Mouse (Mus musculus): ENCODE measurements around the gene Dpyd. TPM values are rescaled to one million over a fixed set of nuclear protein-coding genes. Genes with fewer than 3 reads are reported as not detected.

The Dpyd gene
- total and polyA plus RNA-seq, 2 experiments from 2014 or later = 3.5 to 5.9 TPM

GRCm38 (mm10) chr3:119402836-119403728 lies 841.2 kb downstream of the Dpyd start:
- Histone ChIP-seq H3K36me3 (ENCODE audit: insufficient read depth, low read length) (no peaks in the 10 kb centered on the region), H3K4me1 (ENCODE audit: insufficient read depth, low read length) (no peaks in the 10 kb centered on the region), H3K4me2 (ENCODE audit: low read depth, low read length, poor library complexity, severe bottlenecking) (no peak overlapping the region), H3K27me3 (ENCODE audit: insufficient read depth, low read length) (no peaks in the 10 kb centered on the region), H3K27ac (ENCODE audit: low read depth, low read length) (no peak overlapping the region), H3K4me3 (ENCODE audit: low read depth, low read length) (no peak overlapping the region), H3K9me3 (ENCODE audit: low read length) (no peaks in the 10 kb centered on the region), H3K9ac (replicated peaks; ENCODE audit: low read length, poor library complexity, severe bottlenecking) (no peak overlapping the region)
- ATAC-seq (ENCODE audit: low FRiP score) (no peak), DNase-seq (ENCODE audit: low spot score) (no peak)
- WGBS = 76% methylated on average over 7 of the region's 7 CpGs
- TF ChIP-seq CTCF (IDR thresholded peaks at IDR 0.05) = no peak

- H3K4me2 ChIP-seq (ENCODE audit: low read depth, low read length, poor library complexity, severe bottlenecking) = no peak overlapping the region
- H3K4me1 ChIP-seq (ENCODE audit: insufficient read depth, low read length) = no peaks in the 10 kb centered on the region
- no peak overlapping the region for H3K9ac ChIP-seq (replicated peaks; ENCODE audit: low read length, poor library complexity, severe bottlenecking)
- DNase-seq (ENCODE audit: low spot score) (peak; percentile 21), ATAC-seq (ENCODE audit: low FRiP score) (no peak)
- 61% methylated on average over 9 of the region's 9 CpGs for WGBS
- H3K27me3 ChIP-seq (ENCODE audit: insufficient read depth, low read length) = 0 out of 2 replicates have a peak, but pooled peaks cover 3% of the 10 kb centered on the region
- no peak overlapping the region for H3K4me3 ChIP-seq (ENCODE audit: low read depth, low read length)
- no peak overlapping the region for H3K27ac ChIP-seq (ENCODE audit: low read depth, low read length)
- H3K36me3 ChIP-seq (ENCODE audit: insufficient read depth, low read length) = no peaks in the 10 kb centered on the region
- TF ChIP-seq CTCF (IDR thresholded peaks at IDR 0.05) = no peak
- H3K9me3 ChIP-seq (ENCODE audit: low read length) = no peaks in the 10 kb centered on the region
These were observed 857.3 kb downstream of the Dpyd start for GRCm38 (mm10) chr3:119419087-119419709.

- Histone ChIP-seq H3K9ac (replicated peaks; ENCODE audit: low read length, poor library complexity, severe bottlenecking) (no peak overlapping the region), H3K36me3 (ENCODE audit: insufficient read depth, low read length) (no peaks in the 10 kb centered on the region), H3K4me3 (ENCODE audit: low read depth, low read length) (no peak overlapping the region), H3K4me1 (ENCODE audit: insufficient read depth, low read length) (no peaks in the 10 kb centered on the region), H3K4me2 (ENCODE audit: low read depth, low read length, poor library complexity, severe bottlenecking) (no peak overlapping the region), H3K27ac (ENCODE audit: low read depth, low read length) (no peak overlapping the region), H3K9me3 (ENCODE audit: low read length) (no peaks in the 10 kb centered on the region), H3K27me3 (ENCODE audit: insufficient read depth, low read length) (0 out of 2 replicates have a peak, but pooled peaks cover 3% of the 10 kb centered on the region)
- TF ChIP-seq CTCF (IDR thresholded peaks at IDR 0.05) = no peak
- DNase-seq (ENCODE audit: low spot score) (peak; percentile 32), ATAC-seq (ENCODE audit: low FRiP score) (no peak)
- 74% methylated on average over 2 of the region's 2 CpGs for WGBS
These were observed 857.8 kb downstream of the Dpyd start for GRCm38 (mm10) chr3:119419745-119420144.

GRCm38 (mm10) chr3:119431339-119431738 lies 869.4 kb downstream of the Dpyd start:
- H3K4me2 ChIP-seq (ENCODE audit: low read depth, low read length, poor library complexity, severe bottlenecking) = no peak overlapping the region

GRCm38 (mm10) chr3:119431757-119432156 lies 869.8 kb downstream of the Dpyd start:
- TF ChIP-seq CTCF (IDR thresholded peaks at IDR 0.05) = no peak
- DNase-seq (ENCODE audit: low spot score) (no peak), ATAC-seq (ENCODE audit: low FRiP score) (no peak)
- Histone ChIP-seq H3K4me2 (ENCODE audit: low read depth, low read length, poor library complexity, severe bottlenecking) (no peak overlapping the region), H3K27me3 (ENCODE audit: insufficient read depth, low read length) (no peaks in the 10 kb centered on the region), H3K4me1 (ENCODE audit: insufficient read depth, low read length) (0 out of 2 replicates have a peak, but pooled peaks cover 3% of the 10 kb centered on the region), H3K4me3 (ENCODE audit: low read depth, low read length) (no peak overlapping the region), H3K9me3 (ENCODE audit: low read length) (no peaks in the 10 kb centered on the region), H3K9ac (replicated peaks; ENCODE audit: low read length, poor library complexity, severe bottlenecking) (no peak overlapping the region), H3K27ac (ENCODE audit: low read depth, low read length) (no peak overlapping the region), H3K36me3 (ENCODE audit: insufficient read depth, low read length) (no peaks in the 10 kb centered on the region)
- 77% methylated on average over 7 of the region's 7 CpGs for WGBS

More at GRCm38 (mm10) chr3:119431339-119431738, 869.4 kb downstream of the Dpyd start:
- WGBS = 49% methylated on average over 8 of the region's 8 CpGs
- H3K36me3 ChIP-seq (ENCODE audit: insufficient read depth, low read length) = no peaks in the 10 kb centered on the region
- H3K27me3 ChIP-seq (ENCODE audit: insufficient read depth, low read length) = no peaks in the 10 kb centered on the region
- TF ChIP-seq CTCF (IDR thresholded peaks at IDR 0.05) = no peak
- no peaks in the 10 kb centered on the region for H3K9me3 ChIP-seq (ENCODE audit: low read length)
- H3K4me3 ChIP-seq (ENCODE audit: low read depth, low read length) = no peak overlapping the region
- no peak; the same call in 1 of the 2 replicates for ATAC-seq (ENCODE audit: low FRiP score)
- no peak overlapping the region for H3K9ac ChIP-seq (replicated peaks; ENCODE audit: low read length, poor library complexity, severe bottlenecking)
- H3K4me1 ChIP-seq (ENCODE audit: insufficient read depth, low read length) = 0 out of 2 replicates have a peak, but pooled peaks cover 3% of the 10 kb centered on the region
- DNase-seq (ENCODE audit: low spot score) = peak; percentile 14
- H3K27ac ChIP-seq (ENCODE audit: low read depth, low read length) = no peak overlapping the region

GRCm38 (mm10) chr3:119447559-119447958 lies 885.6 kb downstream of the Dpyd start:
- no peaks in the 10 kb centered on the region for H3K9me3 ChIP-seq (ENCODE audit: low read length)
- H3K36me3 ChIP-seq (ENCODE audit: insufficient read depth, low read length) = no peaks in the 10 kb centered on the region
- TF ChIP-seq CTCF (IDR thresholded peaks at IDR 0.05) = no peak
- no peak for ATAC-seq (ENCODE audit: low FRiP score)
- no peak overlapping the region for H3K9ac ChIP-seq (replicated peaks; ENCODE audit: low read length, poor library complexity, severe bottlenecking)
- no peak for DNase-seq (ENCODE audit: low spot score)
- no peaks in the 10 kb centered on the region for H3K4me1 ChIP-seq (ENCODE audit: insufficient read depth, low read length)
- no peaks in the 10 kb centered on the region for H3K27me3 ChIP-seq (ENCODE audit: insufficient read depth, low read length)
- H3K4me2 ChIP-seq (ENCODE audit: low read depth, low read length, poor library complexity, severe bottlenecking) = no peak overlapping the region
- 59% methylated on average over 2 of the region's 2 CpGs for WGBS
- H3K27ac ChIP-seq (ENCODE audit: low read depth, low read length) = no peak overlapping the region
- no peak overlapping the region for H3K4me3 ChIP-seq (ENCODE audit: low read depth, low read length)

Measured in midbrain, postnatal 0 days (tissue).